Mouse (Mus musculus) heart, postnatal 0 days (tissue): ENCODE data around the gene Actl7a. TPM values are rescaled to one million over a fixed set of nuclear protein-coding genes. Genes with fewer than 3 reads are reported as not detected.

Experiments
- ATAC-seq: fragments of 200-750 bp; cut with Nextera tagmentation; 2 replicates; pipeline ENCODE4 v1.8.0; 2017; ENCODE audit warnings: low read depth, moderate number of reproducible peaks, moderate library complexity; ENCODE audit not compliant: insufficient read depth
- DNase-seq: peaks from one replicate; pipeline ENCODE4 v3.0.0-alpha.2; 2016; ENCODE audit warnings: low spot score
- H3K27ac ChIP-seq: fragments of 300-500 bp; sonication (generic); 2 replicates; pipeline ENCODE4 v1.5.1; 2014; ENCODE audit warnings: low read depth, mild to moderate bottlenecking
- H3K27me3 ChIP-seq: fragments of 300-500 bp; sonication (generic); 2 replicates; pipeline ENCODE4 v1.6.1; 2014; ENCODE audit warnings: low read length, mixed read lengths; ENCODE audit not compliant: control insufficient read depth, insufficient read depth
- H3K36me3 ChIP-seq: fragments of 300-500 bp; sonication (generic); replicated peaks from 2 replicates; pipeline ENCODE4 v1.6.1; 2014; ENCODE audit warnings: low read length, mixed read lengths; ENCODE audit not compliant: control insufficient read depth, insufficient read depth
- H3K4me1 ChIP-seq: fragments of 300-500 bp; sonication (generic); 2 replicates; pipeline ENCODE4 v1.6.1; 2014; ENCODE audit warnings: antibody characterized with exemption; ENCODE audit not compliant: control insufficient read depth, insufficient read depth
- H3K4me2 ChIP-seq: fragments of 300-500 bp; sonication (generic); 2 replicates; pipeline ENCODE4 v1.6.1; 2014; ENCODE audit warnings: low read depth, mild to moderate bottlenecking, low read length, moderate library complexity
- H3K4me3 ChIP-seq: fragments of 300-500 bp; sonication (generic); 2 replicates; pipeline ENCODE4 v1.5.1; 2014; ENCODE audit warnings: low read depth, low read length
- H3K9ac ChIP-seq: fragments of 300-500 bp; sonication (generic); replicated peaks from 2 replicates; pipeline ENCODE4 v1.6.1; 2014; ENCODE audit warnings: low read depth, low read length, mixed read lengths
- H3K9me3 ChIP-seq: fragments of 300-500 bp; sonication (generic); replicated peaks from 2 replicates; pipeline ENCODE4 v1.6.1; 2016; ENCODE audit warnings: low read length; ENCODE audit not compliant: control insufficient read depth
- CTCF ChIP-seq: IDR thresholded peaks from 2 replicates; pipeline ENCODE4 v1.5.1; 2016; ENCODE audit warnings: antibody characterized with exemption, control low read depth, low read depth
- EP300 ChIP-seq: IDR thresholded peaks from 2 replicates; pipeline ENCODE4 v1.6.1; 2016; ENCODE audit warnings: antibody characterized with exemption, low read depth
- WGBS: fragments of 180-500 bp; shearing (Covaris S2); extraction: QIAGEN DNeasy Blood & Tissue Kit; methylation state at CpG from one replicate; pipeline ENCODE4 v1.1.7; 2014; 5-methylcytosine and 5-hydroxymethylcytosine counted together
- polyA plus RNA-seq: library from polyadenylated mRNA; unstranded; fragments of >200 nt; fragmentation: Nextera tagmentation; extraction: Ambion mirVana; gene quantifications from 2 replicates; pipeline ENCODE4 v1.2.1, GENCODE M21; 2015
- total RNA-seq: library from RNA; depleted of rRNA; stranded (reverse); fragments of >200 nt; gene quantifications from 2 replicates; pipeline ENCODE4 v1.2.3, GENCODE M21; 2014; ENCODE audit warnings: low replicate concordance; rRNA removed

Actl7a gene
- total and polyA plus RNA-seq, 2 experiments from 2014 or later, result not detected

- Histone ChIP-seq H3K4me2 (no peak overlapping the region), H3K4me3 (no peak overlapping the region), H3K27me3 (no peaks in the 10 kb centered on the region), H3K27ac (peak overlapping the region; percentile 30; the same call in 1 of the 2 replicates), H3K4me1 (no peaks in the 10 kb centered on the region), H3K9me3 (no peaks in the 10 kb centered on the region), H3K36me3 (peaks cover 85% of the 10 kb centered on the region), H3K9ac (no peak overlapping the region)
- TF ChIP-seq EP300, result no peak
- TF ChIP-seq CTCF, result no peak
- DNase-seq (no peak), ATAC-seq (peak; percentile 64)
- WGBS, result 25% methylated on average over 5 of the region's 5 CpGs
Observed at GRCm38 (mm10) chr4:56767861-56768284, 24.7 kb downstream of the Actl7a start.

- WGBS, result 65% methylated on average over 7 of the region's 7 CpGs
- H3K27ac ChIP-seq, result no peak overlapping the region; the same call in 1 of the 2 replicates
- no peak overlapping the region for H3K4me2 ChIP-seq
- DNase-seq (no peak), ATAC-seq (no peak)
- peaks cover 91% of the 10 kb centered on the region for H3K36me3 ChIP-seq
- no peak overlapping the region for H3K4me3 ChIP-seq
- H3K27me3 ChIP-seq, result no peaks in the 10 kb centered on the region
- no peak overlapping the region for H3K9ac ChIP-seq
- no peaks in the 10 kb centered on the region for H3K9me3 ChIP-seq
- no peak for TF ChIP-seq CTCF
- no peak for TF ChIP-seq EP300
- no peaks in the 10 kb centered on the region for H3K4me1 ChIP-seq
Observed at GRCm38 (mm10) chr4:56768913-56769312, 25.7 kb downstream of the Actl7a start.

DNA sequence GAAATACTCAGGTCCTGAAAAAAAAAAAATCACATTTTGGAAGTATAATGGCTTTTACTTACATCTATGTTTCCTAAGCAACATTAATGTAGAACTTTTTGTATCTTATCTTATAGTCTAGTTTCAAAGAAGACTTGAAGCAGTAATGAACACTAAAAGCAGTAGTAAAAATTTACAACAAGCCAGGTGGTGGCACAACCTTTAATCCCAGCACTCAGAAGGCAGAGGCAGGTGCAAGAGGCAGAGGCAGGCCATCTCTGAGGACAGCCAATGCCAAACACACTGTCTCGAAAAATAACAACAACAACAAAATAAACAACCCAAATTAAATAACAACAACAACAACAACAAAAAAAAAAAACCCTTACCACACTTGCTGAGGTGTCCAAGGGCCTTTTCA is 27.9 kb downstream of the Actl7a start:
- 58% methylated on average over 1 of the region's 1 CpGs for WGBS
- Histone ChIP-seq H3K4me2 (no peak overlapping the region), H3K27ac (no peak overlapping the region), H3K9me3 (no peaks in the 10 kb centered on the region), H3K9ac (no peak overlapping the region), H3K4me1 (no peaks in the 10 kb centered on the region), H3K4me3 (no peak overlapping the region), H3K36me3 (peaks cover 86% of the 10 kb centered on the region), H3K27me3 (no peaks in the 10 kb centered on the region)
- ATAC-seq (no peak), DNase-seq (no peak)
- TF ChIP-seq CTCF (no peak), EP300 (no peak)

DNA sequence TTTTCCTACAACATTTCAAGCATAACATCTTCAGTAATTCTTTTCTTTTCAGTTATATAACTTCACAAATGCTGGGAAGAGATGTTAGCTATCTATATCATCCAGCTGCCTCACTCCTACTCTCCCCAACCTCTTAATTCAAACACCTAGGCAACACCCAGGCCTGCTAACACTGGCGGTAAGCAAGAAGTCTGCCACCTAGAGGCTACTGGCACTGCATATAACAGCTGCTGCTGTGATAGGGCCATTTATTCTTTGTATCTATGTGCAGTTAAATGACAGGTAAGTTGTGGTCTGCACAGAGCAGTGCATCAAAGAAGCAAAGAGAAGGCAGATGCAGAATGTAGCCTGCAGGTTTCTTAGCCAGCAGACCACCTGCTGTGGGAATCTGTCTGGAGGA is 48.2 kb downstream of the Actl7a start:
- WGBS, result 39% methylated on average over 1 of the region's 1 CpGs
- DNase-seq (no peak), ATAC-seq (no peak)
- Histone ChIP-seq H3K4me3 (no peak overlapping the region), H3K36me3 (peaks cover 92% of the 10 kb centered on the region), H3K27me3 (no peaks in the 10 kb centered on the region), H3K4me1 (no peaks in the 10 kb centered on the region), H3K9me3 (no peaks in the 10 kb centered on the region), H3K9ac (no peak overlapping the region), H3K27ac (no peak overlapping the region), H3K4me2 (no peak overlapping the region)
- TF ChIP-seq CTCF (peak; percentile 47), EP300 (no peak)

Other genes with a start within 250 kb of the Actl7a start
- gene Gm26657, start 3.3 kb upstream of the Actl7a start, total RNA-seq, result not detected in 2 replicates
- not detected in 2 replicates for gene Gm26657, start 3.3 kb upstream of the Actl7a start, polyA plus RNA-seq
- gene Actl7b, start 2.0 kb upstream of the Actl7a start, total RNA-seq, result 0.35 TPM in 1 of 2 replicates, not detected in the other
- not detected in 2 replicates for gene Actl7b, start 2.0 kb upstream of the Actl7a start, polyA plus RNA-seq
- gene Elp1, start 58.9 kb downstream of the Actl7a start, total RNA-seq, result 20.4 and 25.5 TPM in 2 replicates
- 12.9 and 15.0 TPM in 2 replicates for gene Elp1, start 58.9 kb downstream of the Actl7a start, polyA plus RNA-seq
- 0.89 and 3.9 TPM in 2 replicates for gene Fam206a, start 58.9 kb downstream of the Actl7a start, total RNA-seq
- 4.0 and 4.2 TPM in 2 replicates for gene Fam206a, start 58.9 kb downstream of the Actl7a start, polyA plus RNA-seq
- 27.9 and 34.3 TPM in 2 replicates for gene Ctnnal1, start 121.8 kb downstream of the Actl7a start, total RNA-seq
- gene Ctnnal1, start 121.8 kb downstream of the Actl7a start, polyA plus RNA-seq, result 34.4 and 35.5 TPM in 2 replicates
- gene Tmem245, start 204.0 kb downstream of the Actl7a start, total RNA-seq, result 68.4 and 82.4 TPM in 2 replicates
- gene Tmem245, start 204.0 kb downstream of the Actl7a start, polyA plus RNA-seq, result 21.1 and 23.7 TPM in 2 replicates
- not detected in 2 replicates for gene Frrs1l, start 247.0 kb downstream of the Actl7a start, total RNA-seq
- gene Frrs1l, start 247.0 kb downstream of the Actl7a start, polyA plus RNA-seq, result 0.05 TPM in 1 of 2 replicates, not detected in the other